Mouse (Mus musculus): ENCODE measurements around the gene Fbxo21.
A peak's percentile ranks its signal among the peaks of the same experiment; 100 is the strongest.

The Fbxo21 gene

GRCm38 (mm10) chr5:117976657-117977500 is at the start of gene Fbxo21:
TSS of gene Fbxo21 (plus strand) at chr5:117976730.
- DNase-seq: peak; percentile 98 to 99

GRCm38 (mm10) chr5:117928553-117928952 is 48.0 kb upstream of the Fbxo21 start:
- DNase-seq: peak in 1 of 2 experiments; percentile 25

DNA sequence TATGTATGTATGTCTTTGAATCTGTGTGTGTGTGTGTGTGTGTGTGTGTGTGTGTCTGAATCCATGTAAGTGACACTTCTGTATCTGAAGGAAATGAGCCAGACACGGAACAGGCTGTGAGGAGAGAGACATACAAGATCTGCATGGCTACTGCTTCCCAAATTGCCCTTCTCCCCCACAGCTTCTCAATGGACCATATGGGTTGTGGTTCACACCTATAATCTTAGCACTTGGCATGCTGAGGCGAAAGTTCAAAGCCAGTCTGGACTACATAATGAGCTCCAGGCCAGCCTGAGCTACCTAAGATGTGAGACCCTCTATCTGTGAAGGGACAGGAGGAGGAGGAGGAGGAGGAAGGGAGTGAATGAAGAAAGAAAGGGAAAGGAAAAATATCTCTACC is 44.3 kb upstream of the Fbxo21 start:
- DNase-seq: peak in 1 of 2 experiments; percentile 24

DNA sequence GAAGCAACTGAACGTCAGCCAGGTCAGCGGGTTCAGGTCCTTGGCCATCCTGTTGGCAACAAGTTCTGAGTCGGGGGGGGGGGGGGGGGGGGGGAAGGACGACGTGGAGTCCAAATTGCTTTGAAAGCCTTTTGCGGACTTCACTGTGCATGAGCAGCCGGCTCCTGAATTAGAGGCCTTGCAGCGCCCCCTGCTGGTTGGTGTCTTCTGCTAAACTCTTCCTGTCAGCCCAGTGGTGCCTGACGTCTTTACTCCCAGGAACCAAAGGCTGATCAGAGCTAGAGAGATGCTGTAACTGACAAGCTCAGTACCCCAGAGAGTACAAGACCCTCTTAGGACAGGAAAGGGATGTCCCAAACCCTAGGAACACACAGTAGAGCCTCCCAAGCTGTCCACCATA is 43.7 kb upstream of the Fbxo21 start:
- peak; percentile 97 to 99 for DNase-seq

GRCm38 (mm10) chr5:117936346-117936745 is 40.2 kb upstream of the Fbxo21 start:
- peak; percentile 72 to 77 for DNase-seq

GRCm38 (mm10) chr5:117937186-117937585 is 39.3 kb upstream of the Fbxo21 start:
- DNase-seq: peak; percentile 86 to 88

- peak; percentile 68 to 80 for DNase-seq
Measured at GRCm38 (mm10) chr5:117938182-117938581, 38.3 kb upstream of the Fbxo21 start.

- DNase-seq: no peak
Measured at GRCm38 (mm10) chr5:117939402-117939801, 37.1 kb upstream of the Fbxo21 start.

DNA sequence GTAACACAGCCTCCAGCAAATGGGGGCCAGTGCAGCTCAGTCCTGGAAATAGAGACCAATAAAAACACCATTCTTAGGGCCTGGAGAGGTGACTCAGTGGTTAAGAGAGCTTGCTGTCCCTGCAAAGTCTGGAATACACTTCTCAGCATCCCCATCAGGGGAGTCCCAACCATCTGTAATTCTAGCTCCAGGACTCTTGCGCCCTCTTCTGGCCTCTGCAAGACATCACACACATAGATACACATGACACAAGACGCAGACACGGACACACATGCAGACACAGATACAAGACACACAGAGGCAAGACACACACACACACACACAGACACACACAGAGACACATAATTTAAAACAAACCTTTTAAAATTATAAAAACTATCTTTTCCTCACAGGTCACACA is 35.0 kb upstream of the Fbxo21 start:
- DNase-seq: peak in 1 of 2 experiments; percentile 49

GRCm38 (mm10) chr5:117946605-117947004 is 29.9 kb upstream of the Fbxo21 start:
- peak; percentile 75 to 80 for DNase-seq

DNA sequence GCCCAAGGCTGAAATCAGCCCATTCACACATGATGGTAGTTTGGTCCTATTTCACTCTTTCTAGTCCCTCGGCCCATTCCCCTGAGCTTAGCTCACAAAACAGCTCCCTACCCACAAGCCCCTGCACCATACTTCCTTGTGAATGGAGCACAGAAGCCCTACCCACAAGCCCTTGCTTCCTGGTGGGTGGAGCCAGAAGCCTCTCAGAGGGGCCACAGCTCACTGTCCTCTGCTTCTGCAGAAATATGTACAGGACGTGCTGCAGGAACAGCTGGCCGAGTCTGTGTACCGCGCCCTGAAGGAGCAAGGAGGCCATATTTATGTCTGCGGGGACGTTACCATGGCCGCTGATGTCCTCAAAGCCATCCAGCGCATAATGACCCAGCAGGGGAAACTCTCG is 27.1 kb upstream of the Fbxo21 start:
- DNase-seq: no peak

- peak in 1 of 2 experiments; percentile 33 for DNase-seq
Measured at GRCm38 (mm10) chr5:117953893-117954292, 22.6 kb upstream of the Fbxo21 start.

DNA sequence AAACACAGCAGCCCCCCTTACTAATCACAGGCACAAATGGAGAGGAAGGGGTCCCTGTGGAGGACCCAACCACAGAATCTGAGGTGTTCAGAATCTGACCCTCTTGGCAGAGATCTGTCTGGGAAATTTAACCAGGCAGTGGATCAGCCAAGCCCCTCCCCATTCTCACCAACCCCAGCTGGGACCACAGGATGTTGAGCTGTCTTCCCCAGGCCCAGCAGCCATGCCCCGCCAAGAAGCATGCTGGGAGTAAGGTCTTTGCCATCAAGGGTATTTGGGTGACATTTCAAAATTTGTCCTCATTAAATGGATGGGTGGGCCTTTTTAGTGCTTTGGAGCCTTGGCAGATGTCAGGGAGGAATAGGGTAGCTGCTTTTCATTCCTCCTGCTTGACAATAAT is 22.1 kb upstream of the Fbxo21 start:
- peak; percentile 71 to 77 for DNase-seq

GRCm38 (mm10) chr5:117955675-117956420 is 20.7 kb upstream of the Fbxo21 start:
- DNase-seq: peak; percentile 72 to 86

- DNase-seq: peak; percentile 43 to 54
Measured at GRCm38 (mm10) chr5:117964750-117965149, 11.8 kb upstream of the Fbxo21 start.

- DNase-seq: no peak
Measured at GRCm38 (mm10) chr5:117966956-117967355, 9.6 kb upstream of the Fbxo21 start.

DNA sequence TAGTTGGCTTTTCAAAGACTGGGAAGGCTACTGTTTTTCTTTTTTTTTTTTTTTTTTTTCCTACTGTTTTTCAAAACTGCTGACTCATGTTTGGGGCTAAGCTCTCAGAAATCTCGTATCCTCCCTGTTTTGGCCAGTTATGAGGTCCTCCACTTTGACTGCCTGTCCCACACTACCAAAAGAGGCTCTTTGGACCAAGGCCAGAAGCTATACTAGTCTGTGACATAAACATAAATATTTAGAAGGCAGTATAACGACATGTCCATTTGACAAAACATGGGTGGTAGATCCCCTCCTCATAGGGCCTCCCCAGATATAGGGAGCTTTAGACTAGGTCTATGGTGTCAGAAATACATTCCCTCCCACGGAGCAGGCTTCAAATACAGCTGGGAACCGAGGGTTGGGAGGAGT is 8.9 kb upstream of the Fbxo21 start:
- DNase-seq: no peak

- DNase-seq: peak; percentile 72 to 77
Measured at GRCm38 (mm10) chr5:117969681-117970427, 6.7 kb upstream of the Fbxo21 start.

DNA sequence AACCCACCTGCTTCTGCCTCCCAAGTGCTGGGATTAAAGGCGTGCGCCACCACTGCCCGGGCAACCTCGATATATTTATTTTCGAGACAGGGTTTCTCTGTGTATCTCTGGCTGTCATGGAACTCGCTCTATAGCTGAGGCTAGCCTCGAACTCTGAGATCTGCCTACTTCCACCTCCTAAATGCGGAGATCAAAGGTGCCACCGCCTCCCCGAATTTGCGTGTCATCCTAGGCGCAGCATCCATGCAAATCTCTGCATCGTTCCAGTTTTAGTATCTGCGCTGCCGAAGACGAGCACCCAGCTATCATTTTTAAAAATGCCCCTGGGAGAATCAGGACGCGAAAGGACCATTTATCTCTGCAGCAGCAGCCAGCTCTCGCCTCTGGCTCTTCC is 270 bp upstream of the Fbxo21 start:
- DNase-seq: no peak

DNA sequence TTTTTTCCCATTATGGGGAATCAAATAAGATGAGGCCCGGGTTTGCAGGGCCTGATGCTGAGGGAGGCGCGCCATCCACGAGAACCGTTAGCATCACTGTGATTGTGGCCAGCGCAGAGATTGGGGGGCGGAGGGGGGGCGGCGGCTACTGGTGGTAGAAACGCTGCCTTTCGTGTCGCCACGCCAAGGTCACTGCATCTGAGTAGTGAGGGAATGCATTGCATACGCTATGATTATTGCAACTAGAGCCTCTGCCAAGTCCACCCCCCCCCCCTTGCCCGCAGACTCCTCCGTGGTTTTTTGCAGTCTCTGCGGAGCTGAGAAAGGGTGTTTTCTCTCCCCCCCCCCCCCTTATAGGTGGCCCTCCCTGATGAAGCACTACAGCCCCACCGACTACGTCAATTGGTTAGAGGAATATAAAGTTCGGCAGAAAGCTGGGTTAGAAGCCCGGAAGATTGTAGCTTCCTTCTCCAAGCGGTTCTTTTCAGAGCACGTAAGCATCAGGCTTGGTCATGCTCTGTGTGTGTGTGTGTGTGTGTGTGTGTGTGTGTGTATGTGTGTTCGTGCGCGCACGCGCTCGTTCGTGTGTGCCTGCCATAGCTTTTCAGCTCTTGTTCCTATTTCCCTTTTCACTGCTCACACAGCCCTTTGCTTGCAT is 1.1 kb downstream of the Fbxo21 start:
- peak; percentile 66 to 67 for DNase-seq

DNA sequence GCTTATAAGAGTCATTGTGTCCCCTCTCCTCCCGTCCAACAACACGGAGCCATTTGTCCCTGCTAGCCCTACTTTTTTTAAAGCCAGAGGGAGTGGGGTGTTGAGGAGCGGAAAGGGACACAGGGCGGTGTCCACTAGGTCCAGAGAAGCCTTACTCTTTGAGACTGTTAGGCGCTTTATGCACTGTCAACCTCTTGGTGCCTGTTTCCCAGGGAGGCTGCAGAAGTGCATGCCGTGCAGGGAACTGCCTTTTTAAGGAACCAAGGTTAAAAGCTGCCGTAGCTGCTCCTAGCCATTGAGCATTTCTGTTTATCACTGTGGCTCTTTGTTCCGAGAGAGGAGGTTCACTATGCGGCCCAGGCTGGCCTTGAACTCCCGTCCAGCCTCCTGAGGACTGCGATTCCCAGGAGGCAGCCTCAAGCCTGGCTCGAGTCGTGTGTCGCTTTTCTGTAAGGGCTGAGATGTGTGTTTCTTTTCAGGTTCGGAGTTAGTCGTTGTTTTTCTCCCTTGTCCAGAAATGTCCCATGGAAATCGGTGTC is 1.7 kb downstream of the Fbxo21 start:
- no peak for DNase-seq

DNA sequence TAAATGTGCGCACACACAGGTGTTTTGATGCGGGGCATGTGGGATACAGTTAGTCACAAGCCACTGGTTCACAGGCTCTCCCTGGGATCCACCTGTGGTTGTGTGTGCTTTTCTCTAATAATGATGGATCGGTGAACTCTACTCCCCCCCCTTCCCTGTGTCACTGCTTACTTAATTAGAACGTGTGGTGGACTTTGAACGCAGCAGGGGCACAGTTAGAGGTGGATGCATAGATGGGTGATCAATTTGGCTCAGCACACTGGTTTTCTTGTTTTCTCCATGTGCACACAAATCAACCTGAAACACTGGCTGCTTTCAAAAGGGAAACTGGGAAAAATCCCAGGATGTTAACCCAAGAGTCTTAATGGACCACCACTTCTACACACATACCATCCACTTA is 2.6 kb downstream of the Fbxo21 start:
- DNase-seq: no peak

Data from cerebellum, postnatal 10 days (tissue).